Mouse (Mus musculus) midbrain, embryonic 16.5 days (tissue): ENCODE results near the gene Atp10b. TPM values are rescaled to one million over a fixed set of nuclear protein-coding genes. Genes with fewer than 3 reads are reported as not detected.
"Not testable (repeated sequence)": the region's sequence is repeated elsewhere in the genome, so short reads cannot be mapped to it uniquely, and the experiment has no call there.

Experiments
- ATAC-seq: fragments of 200-750 bp; cut with Nextera tagmentation; 2 replicates; pipeline ENCODE4 v1.8.0; 2017; ENCODE audit warnings: moderate TSS enrichment
- H3K27ac ChIP-seq: fragments of 300-500 bp; sonication (generic); 2 replicates; pipeline ENCODE4 v1.5.1; 2014; ENCODE audit warnings: mild to moderate bottlenecking, low read length, mixed read lengths
- H3K27me3 ChIP-seq: fragments of 300-500 bp; sonication (generic); 2 replicates; pipeline ENCODE4 v1.6.1; 2014; ENCODE audit warnings: low read depth, low read length, mixed read lengths; ENCODE audit not compliant: control insufficient read depth, insufficient read depth
- H3K36me3 ChIP-seq: fragments of 300-500 bp; sonication (generic); 2 replicates; pipeline ENCODE4 v1.6.1; 2014; ENCODE audit warnings: mild to moderate bottlenecking, low read length, moderate library complexity, mixed read lengths; ENCODE audit not compliant: control insufficient read depth, insufficient read depth
- H3K4me1 ChIP-seq: fragments of 300-500 bp; sonication (generic); 2 replicates; pipeline ENCODE4 v1.6.1; 2014; ENCODE audit warnings: mild to moderate bottlenecking, low read length, mixed read lengths; ENCODE audit not compliant: control insufficient read depth, insufficient read depth
- H3K4me2 ChIP-seq: fragments of 300-500 bp; sonication (generic); 2 replicates; pipeline ENCODE4 v1.6.1; 2014; ENCODE audit warnings: mild to moderate bottlenecking, low read length, mixed read lengths
- H3K4me3 ChIP-seq: fragments of 300-500 bp; sonication (generic); 2 replicates; pipeline ENCODE4 v1.5.1; 2014; ENCODE audit warnings: low read depth, mild to moderate bottlenecking, low read length, moderate library complexity, mixed read lengths
- H3K9ac ChIP-seq: fragments of 300-500 bp; sonication (generic); 2 replicates; pipeline ENCODE4 v1.6.1; 2014; ENCODE audit warnings: low read depth, low read length, mixed read lengths
- H3K9me3 ChIP-seq: fragments of 300-500 bp; sonication (generic); replicated peaks from 2 replicates; pipeline ENCODE4 v1.6.1; 2014; ENCODE audit warnings: mild to moderate bottlenecking, low read length, mixed read lengths; ENCODE audit not compliant: control insufficient read depth, poor library complexity, severe bottlenecking
- WGBS: fragments of 180-500 bp; shearing (Covaris S2); extraction: QIAGEN DNeasy Blood & Tissue Kit; methylation state at CpG from one replicate; pipeline ENCODE4 v1.1.7; 2014; 5-methylcytosine and 5-hydroxymethylcytosine counted together
- polyA plus RNA-seq: library from polyadenylated mRNA; unstranded; fragments of >200 nt; fragmentation: Nextera tagmentation; extraction: Ambion mirVana; gene quantifications from 2 replicates; pipeline ENCODE4 v1.2.1, GENCODE M21; 2015

The Atp10b gene
- polyA plus RNA-seq, result 0.28 and 0.31 TPM in 2 replicates

- Histone ChIP-seq H3K4me2 (no peak within 1 kb of the TSS), H3K27ac (no peak within 1 kb of the TSS), H3K4me3 (no peak within 1 kb of the TSS), H3K36me3 (no peaks in the 10 kb centered on the region), H3K4me1 (no peaks in the 10 kb centered on the region), H3K27me3 (no peaks in the 10 kb centered on the region), H3K9ac (no peak within 1 kb of the TSS), H3K9me3 (no peaks in the 10 kb centered on the region)
- ATAC-seq, result no peak
- WGBS, result 88% methylated on average over 1 of the region's 1 CpGs
Measured at GRCm38 (mm10) chr11:43149577-43149976, at the start of gene Atp10b. Gene Atp10b, plus strand, starts transcription at chr11:43149877.

GRCm38 (mm10) chr11:43101357-43101756 lies 48.3 kb upstream of the Atp10b start:
- no peak overlapping the region for H3K9ac ChIP-seq
- ATAC-seq, result no peak
- no peak overlapping the region for H3K4me2 ChIP-seq
- no peaks in the 10 kb centered on the region for H3K36me3 ChIP-seq
- H3K4me1 ChIP-seq, result peaks cover 6% of the 10 kb centered on the region
- 58% methylated on average over 1 of the region's 1 CpGs for WGBS
- no peak overlapping the region for H3K4me3 ChIP-seq
- no peaks in the 10 kb centered on the region for H3K27me3 ChIP-seq
- H3K9me3 ChIP-seq, result no peaks in the 10 kb centered on the region
- no peak overlapping the region for H3K27ac ChIP-seq

GRCm38 (mm10) chr11:43125908-43126477 lies 23.7 kb upstream of the Atp10b start:
- no peak overlapping the region for H3K27ac ChIP-seq
- H3K9me3 ChIP-seq, result no peaks in the 10 kb centered on the region
- H3K4me1 ChIP-seq, result no peaks in the 10 kb centered on the region
- no peak overlapping the region for H3K4me3 ChIP-seq
- no peaks in the 10 kb centered on the region for H3K36me3 ChIP-seq
- whole genome bisulfite sequencing, result 98% methylated on average over 4 of the region's 4 CpGs
- no peak for ATAC-seq
- H3K9ac ChIP-seq, result no peak overlapping the region
- no peaks in the 10 kb centered on the region for H3K27me3 ChIP-seq
- no peak overlapping the region for H3K4me2 ChIP-seq

GRCm38 (mm10) chr11:43126573-43126972 lies 23.1 kb upstream of the Atp10b start:
- not testable (repeated sequence) for H3K9me3 ChIP-seq, H3K27ac ChIP-seq, H3K4me1 ChIP-seq, H3K4me3 ChIP-seq, H3K36me3 ChIP-seq, H3K27me3 ChIP-seq, ATAC-seq, H3K4me2 ChIP-seq, H3K9ac ChIP-seq
- 82% methylated on average over 11 of the region's 12 CpGs for WGBS

- Histone ChIP-seq H3K27ac (no peak overlapping the region), H3K4me1 (no peaks in the 10 kb centered on the region), H3K9me3 (no peaks in the 10 kb centered on the region), H3K36me3 (no peaks in the 10 kb centered on the region), H3K27me3 (no peaks in the 10 kb centered on the region), H3K4me2 (no peak overlapping the region), H3K9ac (no peak overlapping the region), H3K4me3 (no peak overlapping the region)
- 89% methylated on average over 1 of the region's 1 CpGs for WGBS
- ATAC-seq, result no peak
Measured at GRCm38 (mm10) chr11:43141296-43141695, 8.4 kb upstream of the Atp10b start.

GRCm38 (mm10) chr11:43142811-43143210 lies 6.9 kb upstream of the Atp10b start:
- no peak for ATAC-seq
- Histone ChIP-seq H3K4me2 (no peak overlapping the region), H3K36me3 (no peaks in the 10 kb centered on the region), H3K4me3 (no peak overlapping the region), H3K4me1 (no peaks in the 10 kb centered on the region), H3K9me3 (no peaks in the 10 kb centered on the region), H3K27ac (no peak overlapping the region), H3K27me3 (no peaks in the 10 kb centered on the region), H3K9ac (no peak overlapping the region)
- 85% methylated on average over 1 of the region's 1 CpGs for WGBS

GRCm38 (mm10) chr11:43144178-43144577 lies 5.5 kb upstream of the Atp10b start:
- no peak for ATAC-seq
- no peaks in the 10 kb centered on the region for H3K36me3 ChIP-seq
- H3K9ac ChIP-seq, result no peak overlapping the region
- H3K4me3 ChIP-seq, result no peak overlapping the region
- no peaks in the 10 kb centered on the region for H3K4me1 ChIP-seq
- H3K9me3 ChIP-seq, result no peaks in the 10 kb centered on the region
- WGBS, result 79% methylated on average over 1 of the region's 1 CpGs
- H3K27me3 ChIP-seq, result no peaks in the 10 kb centered on the region
- no peak overlapping the region for H3K4me2 ChIP-seq
- no peak overlapping the region for H3K27ac ChIP-seq

- not testable (repeated sequence) for ATAC-seq, H3K9ac ChIP-seq
- 83% methylated on average over 2 of the region's 2 CpGs for WGBS
Measured at GRCm38 (mm10) chr11:43144882-43145281, 4.8 kb upstream of the Atp10b start.

GRCm38 (mm10) chr11:43147380-43147779 lies 2.3 kb upstream of the Atp10b start:
- H3K27ac ChIP-seq, result no peak overlapping the region
- no peaks in the 10 kb centered on the region for H3K27me3 ChIP-seq
- H3K4me3 ChIP-seq, result no peak overlapping the region
- WGBS, result 48% methylated on average over 2 of the region's 2 CpGs
- no peaks in the 10 kb centered on the region for H3K9me3 ChIP-seq
- no peaks in the 10 kb centered on the region for H3K36me3 ChIP-seq
- no peak overlapping the region for H3K9ac ChIP-seq
- no peak for ATAC-seq
- no peak overlapping the region for H3K4me2 ChIP-seq
- no peaks in the 10 kb centered on the region for H3K4me1 ChIP-seq

More at GRCm38 (mm10) chr11:43144882-43145281, 4.8 kb upstream of the Atp10b start:
- not testable (repeated sequence) for H3K36me3 ChIP-seq, H3K4me2 ChIP-seq, H3K9me3 ChIP-seq, H3K4me3 ChIP-seq, H3K27ac ChIP-seq, H3K27me3 ChIP-seq, H3K4me1 ChIP-seq
